Comparison of ENCODE assay signal across 13 mouse cellular contexts in genomic region chr2:134825645-134826044, GRCm38 (mm10). TPM values are rescaled to one million over a fixed set of nuclear protein-coding genes. Genes with fewer than 3 reads are reported as not detected.
DNase-seq lines count a peak whose midpoint lies in the region; ATAC-seq and TF ChIP-seq lines count a peak whose summit lies in the region.
"Had no signal": no experiment of that assay in that cellular context is flagged by ENCODE, and none has a peak within 500 bp of the region (broad histone marks: within the 10 kb centered on the region; RNA-seq: fewer than 3 reads in every experiment).

No protein-coding gene starts in this region.

- no peak overlapping the region for H3K4me3 ChIP-seq in hindbrain, embryonic 15.5 days
- H3K4me3 ChIP-seq in hindbrain, embryonic 12.5 days: no peak overlapping the region
- no peak overlapping the region for H3K4me3 ChIP-seq in lung, embryonic 15.5 days
- H3K4me3 ChIP-seq in liver, embryonic 14.5 days (ENCODE audit: insufficient read depth in 1 of 2, low read depth in 2 of 2, low read length in 2 of 2): no peak overlapping the region
- H3K4me3 ChIP-seq in stomach, embryonic 15.5 days (replicated peaks): no peak overlapping the region
- H3K4me3 ChIP-seq: embryonic facial prominence, embryonic 10.5 days; heart, embryonic 15.5 days; midbrain, embryonic 10.5 days had no signal

- H3K9ac ChIP-seq in hindbrain, embryonic 15.5 days: no peak overlapping the region
- H3K9ac ChIP-seq in hindbrain, embryonic 12.5 days: no peak overlapping the region
- no peak overlapping the region for H3K9ac ChIP-seq in lung, embryonic 15.5 days
- H3K9ac ChIP-seq in liver, embryonic 14.5 days (replicated peaks): no peak overlapping the region
- H3K9ac ChIP-seq in stomach, embryonic 15.5 days: no peak overlapping the region
- H3K9ac ChIP-seq: heart, embryonic 15.5 days had no signal

- peak overlapping the region; percentile 52; the same call in 1 of the 2 replicates for H3K27ac ChIP-seq in hindbrain, embryonic 15.5 days (replicated peaks)
- no peak overlapping the region for H3K27ac ChIP-seq in hindbrain, embryonic 12.5 days
- peak overlapping the region; percentile 20 for H3K27ac ChIP-seq in lung, embryonic 15.5 days
- no peak overlapping the region for H3K27ac ChIP-seq in liver, embryonic 14.5 days
- H3K27ac ChIP-seq in stomach, embryonic 15.5 days: peak overlapping the region; percentile 65; the same call in 1 of the 2 replicates
- H3K27ac ChIP-seq: embryonic facial prominence, embryonic 10.5 days had no signal

- 36% methylated on average over 7 of the region's 7 CpGs for WGBS in hindbrain, embryonic 15.5 days
- WGBS in hindbrain, embryonic 12.5 days: 49% methylated on average over 7 of the region's 7 CpGs
- WGBS in lung, embryonic 15.5 days: 27% methylated on average over 7 of the region's 7 CpGs
- WGBS in liver, embryonic 14.5 days (ENCODE audit: insufficient replicate concordance): 49% methylated on average over 7 of the region's 7 CpGs
- 33% methylated on average over 7 of the region's 7 CpGs for WGBS in stomach, embryonic 15.5 days

- H3K27me3 ChIP-seq in hindbrain, embryonic 15.5 days: no peaks in the 10 kb centered on the region
- H3K27me3 ChIP-seq in hindbrain, embryonic 12.5 days: no peaks in the 10 kb centered on the region
- no peaks in the 10 kb centered on the region for H3K27me3 ChIP-seq in lung, embryonic 15.5 days
- no peaks in the 10 kb centered on the region for H3K27me3 ChIP-seq in liver, embryonic 14.5 days (ENCODE audit: control insufficient read depth, insufficient read depth, low read length)
- H3K27me3 ChIP-seq in stomach, embryonic 15.5 days (replicated peaks): no peaks in the 10 kb centered on the region
- H3K27me3 ChIP-seq: heart, embryonic 15.5 days had no signal

- no peaks in the 10 kb centered on the region for H3K9me3 ChIP-seq in hindbrain, embryonic 15.5 days
- H3K9me3 ChIP-seq in hindbrain, embryonic 12.5 days (replicated peaks): no peaks in the 10 kb centered on the region
- no peaks in the 10 kb centered on the region for H3K9me3 ChIP-seq in lung, embryonic 15.5 days
- no peaks in the 10 kb centered on the region for H3K9me3 ChIP-seq in liver, embryonic 14.5 days (ENCODE audit: control insufficient read depth, low read length)
- H3K9me3 ChIP-seq in stomach, embryonic 15.5 days: no peaks in the 10 kb centered on the region
- H3K9me3 ChIP-seq: embryonic facial prominence, embryonic 10.5 days; heart, embryonic 15.5 days; midbrain, embryonic 10.5 days had no signal

- H3K4me2 ChIP-seq in hindbrain, embryonic 15.5 days: no peak overlapping the region
- no peak overlapping the region for H3K4me2 ChIP-seq in hindbrain, embryonic 12.5 days (replicated peaks)
- H3K4me2 ChIP-seq in lung, embryonic 15.5 days: peak overlapping the region; percentile 26; the same call in 1 of the 2 replicates
- H3K4me2 ChIP-seq in liver, embryonic 14.5 days (ENCODE audit: low read depth): peak overlapping the region; percentile 22; the same call in 1 of the 2 replicates
- H3K4me2 ChIP-seq in stomach, embryonic 15.5 days: peak overlapping the region; percentile 37
- H3K4me2 ChIP-seq: heart, embryonic 15.5 days had no signal

- DNase-seq in lung, postnatal 4 days: no peak
- no peak for DNase-seq in liver, embryonic 14.5 days (ENCODE audit: low read depth in 3 of 3, low spot score in 3 of 3)
- DNase-seq in heart, adult 9 months (ENCODE audit: low spot score in 2 of 2): no peak
- DNase-seq: adrenal gland, postnatal 25 days; cerebellum, adult 18-20 months; right cerebral cortex, postnatal 4 days had no signal

- peaks cover 14% of the 10 kb centered on the region for H3K4me1 ChIP-seq in hindbrain, embryonic 15.5 days (replicated peaks)
- H3K4me1 ChIP-seq in hindbrain, embryonic 12.5 days: peaks cover 13% of the 10 kb centered on the region
- H3K4me1 ChIP-seq in lung, embryonic 15.5 days: peaks cover 24% of the 10 kb centered on the region
- H3K4me1 ChIP-seq in liver, embryonic 14.5 days (replicated peaks; ENCODE audit: control insufficient read depth in 2 of 2, insufficient read depth in 2 of 2, low read length in 1 of 2): peaks cover 0 to 5% of the 10 kb centered on the region in 2 experiments; a peak in 2 of 4 replicates
- peaks cover 4% of the 10 kb centered on the region; the same call in 1 of the 2 replicates for H3K4me1 ChIP-seq in stomach, embryonic 15.5 days

- TF ChIP-seq EP300 in liver, embryonic 14.5 days (IDR thresholded peaks at IDR 0.05; ENCODE audit: low read depth): no peak

- no peak for TF ChIP-seq CTCF in liver, embryonic 14.5 days (IDR thresholded peaks at IDR 0.05; ENCODE audit: low read depth)

- peak; percentile 46; the same call in 1 of the 2 replicates for ATAC-seq in hindbrain, embryonic 15.5 days (ENCODE audit: low FRiP score, low read depth)
- ATAC-seq in hindbrain, embryonic 12.5 days (ENCODE audit: low FRiP score): no peak
- peak; percentile 25; the same call in 1 of the 2 replicates for ATAC-seq in lung, embryonic 15.5 days (ENCODE audit: borderline replicate concordance, extremely low read depth, low FRiP score, low TSS enrichment)
- ATAC-seq in liver, embryonic 14.5 days (ENCODE audit: insufficient read depth): no peak
- ATAC-seq in stomach, embryonic 15.5 days (ENCODE audit: insufficient read depth, low FRiP score, low read depth): peak; percentile 33; the same call in 1 of the 2 replicates

- no peaks in the 10 kb centered on the region for H3K36me3 ChIP-seq in hindbrain, embryonic 15.5 days
- no peaks in the 10 kb centered on the region for H3K36me3 ChIP-seq in hindbrain, embryonic 12.5 days
- no peaks in the 10 kb centered on the region for H3K36me3 ChIP-seq in lung, embryonic 15.5 days
- H3K36me3 ChIP-seq in liver, embryonic 14.5 days (replicated peaks; ENCODE audit: control insufficient read depth, insufficient read depth, low read depth): no peaks in the 10 kb centered on the region
- no peaks in the 10 kb centered on the region for H3K36me3 ChIP-seq in stomach, embryonic 15.5 days
- H3K36me3 ChIP-seq: embryonic facial prominence, embryonic 10.5 days; heart, embryonic 15.5 days; midbrain, embryonic 10.5 days had no signal

RNA-seq across cellular contexts. Expression of gene Plcb1, which starts 39.8 kb away (rescaled TPM):
- polyA plus RNA-seq in hindbrain, embryonic 15.5 days (2015; fragmentation: Nextera tagmentation; extraction: Ambion mirVana): 53.3 and 62.0 TPM in 2 replicates
- 20.6 and 20.8 TPM in 2 replicates for polyA plus RNA-seq in hindbrain, embryonic 12.5 days (2016; fragmentation: Nextera tagmentation; extraction: Ambion mirVana)
- polyA plus RNA-seq in lung, embryonic 15.5 days (2015; fragmentation: Nextera tagmentation; extraction: Ambion mirVana): 14.5 and 16.2 TPM in 2 replicates
- polyA plus RNA-seq in liver, embryonic 14.5 days (2012; rRNA removed): 0.43 and 0.56 TPM in 2 replicates
- polyA plus RNA-seq in liver, embryonic 14.5 days (2014; fragmentation: Nextera tagmentation; extraction: Ambion mirVana): 1.7 and 3.0 TPM in 2 replicates
- 15.9 and 16.4 TPM in 2 replicates for polyA plus RNA-seq in stomach, embryonic 15.5 days (2015; fragmentation: Nextera tagmentation; extraction: Ambion mirVana)

Comparison
In these comparisons a context has a peak if more than half of its experiments do, and no peak if none do; other contexts are left out.
1. ATAC-seq: peak in hindbrain, embryonic 15.5 days (single experiment), lung, embryonic 15.5 days (single experiment) and stomach, embryonic 15.5 days (single experiment); none in hindbrain, embryonic 12.5 days (single experiment) and liver, embryonic 14.5 days (single experiment).
2. H3K27ac ChIP-seq: peak in hindbrain, embryonic 15.5 days (single experiment), lung, embryonic 15.5 days (single experiment) and stomach, embryonic 15.5 days (single experiment); none in hindbrain, embryonic 12.5 days (single experiment) and liver, embryonic 14.5 days (single experiment).
3. H3K4me2 ChIP-seq: peak in lung, embryonic 15.5 days (single experiment), liver, embryonic 14.5 days (single experiment) and stomach, embryonic 15.5 days (single experiment); none in hindbrain, embryonic 15.5 days (single experiment) and hindbrain, embryonic 12.5 days (single experiment).